Mouse (Mus musculus) neural tube, embryonic 14.5 days (tissue): ENCODE measurements around the gene Gm20388. TPM values are rescaled to one million over a fixed set of nuclear protein-coding genes. Genes with fewer than 3 reads are reported as not detected.

ENCODE experiments used
- ATAC-seq: fragments of 200-750 bp; cut with Nextera tagmentation; 2 replicates; pipeline ENCODE4 v1.8.0; 2017; ENCODE audit warnings: low read depth, mild to moderate bottlenecking, moderate TSS enrichment, moderate library complexity
- H3K27ac ChIP-seq: fragments of 300-500 bp; sonication (generic); 2 replicates; pipeline ENCODE4 v1.5.1; 2014; ENCODE audit warnings: low read depth, mild to moderate bottlenecking, control low read depth, low read length, moderate library complexity, mixed read lengths
- H3K27me3 ChIP-seq: fragments of 300-500 bp; sonication (generic); 2 replicates; pipeline ENCODE4 v1.6.1; 2014; ENCODE audit warnings: low read length; ENCODE audit not compliant: control insufficient read depth, insufficient read depth
- H3K36me3 ChIP-seq: fragments of 300-500 bp; sonication (generic); 2 replicates; pipeline ENCODE4 v1.6.1; 2014; ENCODE audit warnings: low read length, mixed read lengths; ENCODE audit not compliant: control insufficient read depth, insufficient read depth
- H3K4me1 ChIP-seq: fragments of 300-500 bp; sonication (generic); 2 replicates; pipeline ENCODE4 v1.6.1; 2014; ENCODE audit warnings: low read length; ENCODE audit not compliant: control insufficient read depth, insufficient read depth
- H3K4me2 ChIP-seq: fragments of 300-500 bp; sonication (generic); 2 replicates; pipeline ENCODE4 v1.6.1; 2014; ENCODE audit warnings: mild to moderate bottlenecking, low read depth, low read length, control low read depth
- H3K4me3 ChIP-seq: fragments of 300-500 bp; sonication (generic); 2 replicates; pipeline ENCODE4 v1.5.1; 2014; ENCODE audit warnings: low read depth, low read length, control low read depth, mixed read lengths
- H3K9ac ChIP-seq: fragments of 300-500 bp; sonication (generic); replicated peaks from 2 replicates; pipeline ENCODE4 v1.6.1; 2014; ENCODE audit warnings: low read depth, mild to moderate bottlenecking, control low read depth, low read length, mixed read lengths
- H3K9me3 ChIP-seq: fragments of 300-500 bp; sonication (generic); 2 replicates; pipeline ENCODE4 v1.6.1; 2016; ENCODE audit warnings: low read length; ENCODE audit not compliant: control insufficient read depth
- WGBS: fragments of 180-500 bp; shearing (Covaris S2); extraction: QIAGEN DNeasy Blood & Tissue Kit; methylation state at CpG from one replicate; pipeline ENCODE4 v1.1.7; 2014; 5-methylcytosine and 5-hydroxymethylcytosine counted together
- polyA plus RNA-seq: library from polyadenylated mRNA; unstranded; fragments of >200 nt; fragmentation: Nextera tagmentation; extraction: Ambion mirVana; gene quantifications from 2 replicates; pipeline ENCODE4 v1.2.1, GENCODE M21; 2014

Gm20388 gene
- polyA plus RNA-seq, 1 experiment from 2014 or later: 10.3 TPM

DNA sequence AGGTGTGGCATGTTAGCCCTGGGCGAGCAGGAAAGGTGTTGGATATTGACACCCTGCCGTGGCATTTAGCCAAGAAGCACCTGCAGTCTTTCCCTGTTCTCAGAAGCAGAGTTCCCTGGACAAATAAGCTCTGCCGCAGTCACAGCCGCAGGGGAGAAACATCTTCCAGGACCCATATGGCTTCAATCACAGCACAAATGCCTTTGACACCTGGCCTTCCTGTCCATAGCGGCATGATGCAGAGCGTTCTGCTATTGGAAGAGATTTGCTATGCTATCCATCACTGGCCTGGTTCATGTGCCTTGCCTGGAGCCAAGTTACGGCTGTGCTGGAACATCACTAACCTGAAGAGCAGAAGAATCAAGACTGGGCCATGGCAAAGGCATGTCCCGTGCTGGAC is 1954.7 kb downstream of the Gm20388 start:
- 87% methylated on average over 8 of the region's 8 CpGs for WGBS
- Histone ChIP-seq H3K27me3 (no peaks in the 10 kb centered on the region), H3K4me3 (no peak overlapping the region), H3K9ac (no peak overlapping the region), H3K4me1 (no peaks in the 10 kb centered on the region), H3K27ac (no peak overlapping the region), H3K36me3 (no peaks in the 10 kb centered on the region), H3K4me2 (no peak overlapping the region), H3K9me3 (no peaks in the 10 kb centered on the region)
- ATAC-seq: no peak

DNA sequence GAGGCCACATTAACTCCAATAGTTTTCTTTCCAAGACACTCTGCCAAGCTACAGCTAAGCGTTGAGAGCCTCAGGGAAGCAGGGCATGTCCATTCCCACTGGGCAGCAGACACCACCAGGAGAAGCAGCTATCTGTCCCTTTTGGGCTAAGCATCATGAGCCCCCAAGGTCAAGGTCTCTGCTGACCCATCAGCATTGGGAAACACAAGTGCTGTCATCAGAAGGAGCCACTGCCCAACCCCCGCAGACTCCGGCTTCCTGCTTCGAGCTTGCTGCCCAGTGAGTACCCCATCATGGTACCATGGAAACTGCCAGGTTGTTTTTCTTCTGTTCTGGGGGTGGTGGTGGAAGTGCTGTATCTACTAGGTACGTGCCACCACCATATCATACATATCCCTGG is 1957.6 kb downstream of the Gm20388 start:
- Histone ChIP-seq H3K9ac (no peak overlapping the region), H3K27me3 (no peaks in the 10 kb centered on the region), H3K4me2 (no peak overlapping the region), H3K36me3 (no peaks in the 10 kb centered on the region), H3K4me1 (peaks cover 7% of the 10 kb centered on the region; the same call in 1 of the 2 replicates), H3K9me3 (no peaks in the 10 kb centered on the region), H3K27ac (no peak overlapping the region), H3K4me3 (no peak overlapping the region)
- no peak for ATAC-seq
- WGBS: 89% methylated on average over 5 of the region's 5 CpGs

DNA sequence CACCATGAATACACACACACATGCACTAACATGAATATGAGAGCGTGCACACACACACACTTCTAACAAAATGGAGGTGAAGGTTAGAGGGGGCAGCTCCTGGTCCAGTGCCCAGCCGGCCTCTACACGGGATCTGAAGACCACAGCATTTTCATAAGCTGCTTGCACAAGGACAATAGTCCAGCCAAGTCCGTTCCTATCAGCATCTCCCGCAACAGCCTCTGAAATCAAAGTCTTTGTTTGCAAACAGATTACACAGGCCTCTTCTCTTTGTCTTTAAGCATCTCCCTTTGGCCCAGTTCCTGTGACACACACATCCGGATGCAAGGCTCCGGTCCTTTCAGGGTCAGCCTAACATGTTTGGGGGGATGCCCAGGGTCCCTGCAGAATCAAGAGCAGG is 1958.3 kb downstream of the Gm20388 start:
- H3K4me3 ChIP-seq: no peak overlapping the region
- no peak for ATAC-seq
- no peak overlapping the region for H3K27ac ChIP-seq
- no peak overlapping the region for H3K9ac ChIP-seq
- WGBS: 92% methylated on average over 7 of the region's 7 CpGs
- H3K4me2 ChIP-seq: no peak overlapping the region
- no peaks in the 10 kb centered on the region for H3K36me3 ChIP-seq
- no peaks in the 10 kb centered on the region for H3K9me3 ChIP-seq
- H3K4me1 ChIP-seq: peaks cover 7% of the 10 kb centered on the region; the same call in 1 of the 2 replicates
- H3K27me3 ChIP-seq: no peaks in the 10 kb centered on the region

DNA sequence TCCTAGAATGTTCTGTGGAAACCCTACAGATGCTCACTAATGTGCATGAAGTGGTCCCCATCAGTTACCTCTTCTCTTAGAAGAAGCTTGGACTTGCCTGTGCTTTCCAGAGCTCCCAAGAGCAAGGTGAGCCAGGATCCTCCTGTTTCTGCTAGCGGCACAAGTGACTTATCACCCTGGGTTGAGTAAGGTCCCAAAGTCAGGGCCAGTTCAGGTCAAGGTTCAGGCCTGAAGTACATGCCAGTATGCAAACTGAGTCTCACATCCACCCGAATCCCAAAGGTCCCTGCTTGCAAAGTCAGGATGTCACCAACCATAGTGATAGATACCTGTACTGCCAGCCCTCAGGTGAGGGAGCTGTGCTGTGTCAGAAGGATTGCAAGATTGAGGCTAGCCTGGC is 1959.5 kb downstream of the Gm20388 start:
- 96% methylated on average over 2 of the region's 2 CpGs for WGBS
- no peaks in the 10 kb centered on the region for H3K27me3 ChIP-seq
- no peak overlapping the region for H3K9ac ChIP-seq
- peaks cover 7% of the 10 kb centered on the region; the same call in 1 of the 2 replicates for H3K4me1 ChIP-seq
- H3K27ac ChIP-seq: no peak overlapping the region
- no peak overlapping the region for H3K4me3 ChIP-seq
- H3K9me3 ChIP-seq: no peaks in the 10 kb centered on the region
- ATAC-seq: no peak
- H3K36me3 ChIP-seq: no peaks in the 10 kb centered on the region
- H3K4me2 ChIP-seq: no peak overlapping the region

DNA sequence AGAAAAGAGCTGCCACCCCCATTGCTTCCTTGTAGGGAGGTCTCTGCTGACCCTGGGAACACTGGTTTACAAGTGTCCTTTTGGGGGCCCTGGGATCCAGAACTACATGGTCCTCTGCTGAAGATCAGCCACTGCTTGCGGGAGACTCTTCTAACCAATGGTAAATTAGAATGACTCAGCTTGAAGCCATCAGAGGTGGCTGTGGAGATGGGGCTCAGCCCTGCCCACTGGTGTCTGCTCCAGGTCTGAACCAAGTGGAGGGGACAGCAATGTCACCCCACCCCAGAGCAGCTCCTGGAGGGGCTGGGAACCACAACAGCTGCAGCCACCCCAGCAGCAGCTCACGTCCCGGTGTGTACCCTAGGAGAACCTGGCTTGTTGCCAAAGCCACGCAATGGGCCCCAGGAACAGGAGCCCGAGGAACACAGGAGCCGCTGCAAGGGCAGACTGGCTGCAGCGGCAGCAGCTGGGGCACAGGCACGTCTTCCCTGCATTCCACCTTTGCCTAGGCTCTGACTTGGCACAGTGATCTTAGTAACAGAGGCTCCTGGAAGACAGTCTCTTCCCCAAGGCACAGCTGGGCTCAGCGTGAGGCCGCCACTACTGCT is 1961.3 kb downstream of the Gm20388 start:
- Histone ChIP-seq H3K27ac (no peak overlapping the region), H3K4me1 (peaks cover 7% of the 10 kb centered on the region; the same call in 1 of the 2 replicates), H3K36me3 (no peaks in the 10 kb centered on the region), H3K9me3 (no peaks in the 10 kb centered on the region), H3K27me3 (no peaks in the 10 kb centered on the region), H3K4me2 (no peak overlapping the region), H3K4me3 (no peak overlapping the region), H3K9ac (no peak overlapping the region)
- no peak for ATAC-seq
- WGBS: 19% methylated on average over 10 of the region's 10 CpGs

DNA sequence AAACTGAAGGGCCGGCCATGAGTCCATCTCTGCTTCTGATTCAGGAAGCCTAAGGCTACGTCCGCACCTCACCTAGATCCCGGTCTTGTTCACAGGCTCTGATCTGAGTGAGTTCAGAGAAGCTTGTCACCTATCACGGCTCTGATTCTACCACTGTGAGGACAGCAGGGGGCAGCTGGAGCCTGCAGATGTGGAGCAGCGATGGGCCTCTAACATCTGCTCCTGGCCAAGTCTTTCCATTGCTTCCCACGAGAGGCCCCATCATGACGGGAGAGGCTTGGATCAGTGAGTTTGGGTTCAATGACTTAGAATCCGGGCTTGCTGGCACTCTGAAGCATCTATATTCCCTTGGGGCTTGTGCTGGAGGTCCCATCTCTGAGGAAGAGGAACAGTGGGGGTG is 1963.4 kb downstream of the Gm20388 start:
- Histone ChIP-seq H3K4me2 (no peak overlapping the region), H3K27ac (no peak overlapping the region), H3K9ac (no peak overlapping the region), H3K27me3 (no peaks in the 10 kb centered on the region), H3K4me3 (no peak overlapping the region), H3K36me3 (no peaks in the 10 kb centered on the region), H3K9me3 (no peaks in the 10 kb centered on the region), H3K4me1 (peaks cover 7% of the 10 kb centered on the region; the same call in 1 of the 2 replicates)
- no peak for ATAC-seq
- WGBS: 64% methylated on average over 9 of the region's 9 CpGs

DNA sequence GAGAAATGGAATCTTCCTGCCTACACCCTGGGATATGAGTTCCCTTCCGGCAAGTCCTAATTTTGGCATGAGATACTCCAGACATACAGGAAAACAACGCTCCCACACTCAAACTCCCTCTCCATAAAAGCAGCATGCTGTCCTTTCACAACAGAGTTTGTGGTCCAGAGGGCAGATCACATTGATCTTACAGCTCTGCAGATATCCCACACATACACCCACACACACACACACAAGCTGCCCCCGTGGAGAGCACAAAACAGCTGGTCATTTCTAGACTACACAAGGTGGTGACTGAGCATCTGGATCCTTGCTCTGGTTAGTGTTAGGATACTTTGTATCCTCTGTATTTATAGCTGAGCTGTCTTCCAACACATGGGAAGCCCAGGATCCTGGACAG is 1964.4 kb downstream of the Gm20388 start:
- no peak overlapping the region for H3K4me3 ChIP-seq
- no peaks in the 10 kb centered on the region for H3K27me3 ChIP-seq
- 56% methylated on average over 3 of the region's 3 CpGs for WGBS
- H3K4me1 ChIP-seq: peaks cover 7% of the 10 kb centered on the region; the same call in 1 of the 2 replicates
- H3K9me3 ChIP-seq: no peaks in the 10 kb centered on the region
- H3K9ac ChIP-seq: no peak overlapping the region
- no peak overlapping the region for H3K4me2 ChIP-seq
- no peak overlapping the region for H3K27ac ChIP-seq
- H3K36me3 ChIP-seq: no peaks in the 10 kb centered on the region
- ATAC-seq: no peak

DNA sequence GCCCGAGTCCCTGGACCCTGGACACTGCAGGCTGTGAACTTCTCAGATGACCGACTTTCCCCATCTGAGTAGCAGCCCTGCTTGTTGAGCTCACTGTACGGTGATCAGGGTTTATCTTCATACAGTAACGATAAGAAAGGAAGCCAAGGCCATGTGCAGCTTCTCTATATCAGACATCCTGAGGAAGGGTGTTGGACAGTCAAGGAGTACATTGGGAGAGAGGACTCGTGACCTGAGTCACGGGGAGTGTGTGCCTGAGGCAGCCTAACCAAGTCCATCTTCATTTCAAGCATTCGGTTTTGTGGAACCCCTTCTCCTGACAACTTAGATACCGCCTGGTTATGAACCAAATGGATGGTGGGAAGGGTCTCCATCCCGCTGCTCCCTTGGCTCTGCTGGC is 1964.9 kb downstream of the Gm20388 start:
- 91% methylated on average over 9 of the region's 9 CpGs for WGBS
- H3K9me3 ChIP-seq: no peaks in the 10 kb centered on the region
- no peak overlapping the region for H3K27ac ChIP-seq
- no peaks in the 10 kb centered on the region for H3K36me3 ChIP-seq
- no peak overlapping the region for H3K4me3 ChIP-seq
- ATAC-seq: no peak
- no peaks in the 10 kb centered on the region for H3K27me3 ChIP-seq
- peaks cover 7% of the 10 kb centered on the region; the same call in 1 of the 2 replicates for H3K4me1 ChIP-seq
- H3K4me2 ChIP-seq: no peak overlapping the region
- H3K9ac ChIP-seq: no peak overlapping the region

DNA sequence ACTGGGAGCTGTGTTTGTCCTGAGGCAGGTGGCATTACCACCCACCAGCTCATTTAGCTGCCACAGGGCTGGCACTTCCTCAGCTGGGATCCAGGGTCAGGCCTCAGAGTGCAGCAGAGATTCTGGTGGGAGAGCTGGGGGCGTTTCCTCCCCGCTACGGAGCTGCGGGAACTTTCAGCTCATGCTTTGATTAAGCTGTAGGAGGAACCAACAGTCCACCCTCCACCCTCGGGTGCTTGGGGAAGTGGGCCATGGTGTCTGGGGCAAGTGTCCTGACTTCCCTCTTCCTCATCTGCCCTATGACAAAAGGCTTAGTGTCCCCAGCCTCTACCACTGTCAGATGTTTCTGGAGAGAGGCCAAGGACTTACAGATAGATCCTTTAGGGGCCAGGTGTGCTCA is 1966.6 kb downstream of the Gm20388 start:
- no peaks in the 10 kb centered on the region for H3K27me3 ChIP-seq
- 77% methylated on average over 5 of the region's 5 CpGs for WGBS
- H3K27ac ChIP-seq: no peak overlapping the region
- no peaks in the 10 kb centered on the region; the same call in 1 of the 2 replicates for H3K36me3 ChIP-seq
- no peak overlapping the region for H3K9ac ChIP-seq
- no peak overlapping the region for H3K4me2 ChIP-seq
- no peak for ATAC-seq
- no peaks in the 10 kb centered on the region for H3K9me3 ChIP-seq
- H3K4me3 ChIP-seq: no peak overlapping the region
- peaks cover 3% of the 10 kb centered on the region; the same call in 1 of the 2 replicates for H3K4me1 ChIP-seq
